ENCODE assay signal across 8 mouse cellular contexts in the genomic region with DNA sequence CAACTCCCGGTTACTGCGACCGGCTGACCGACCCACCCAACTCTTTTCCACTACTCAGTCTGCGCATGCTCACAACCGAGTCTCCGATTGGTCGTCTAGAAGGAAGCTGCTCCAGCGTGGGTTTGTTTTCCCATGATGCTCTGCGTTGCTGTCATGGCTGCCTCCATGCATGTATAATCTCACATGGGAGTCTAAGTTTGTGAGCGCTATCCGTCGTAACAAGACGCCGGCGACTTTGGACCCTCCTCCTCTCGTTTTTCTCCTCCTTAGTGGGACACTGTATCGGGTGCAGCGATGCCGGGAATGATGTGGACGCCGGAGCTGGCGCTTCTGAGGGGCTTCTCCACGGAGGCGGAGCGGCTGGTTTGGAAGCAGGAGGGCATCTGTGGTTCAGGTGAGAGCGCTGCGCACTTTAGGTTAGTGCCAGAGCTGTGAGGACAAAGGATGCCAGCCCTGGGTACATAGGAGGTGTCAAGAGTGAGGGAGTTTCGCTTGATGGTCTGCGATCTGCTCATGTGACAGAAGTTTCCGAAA. TPM values are rescaled to one million over a fixed set of nuclear protein-coding genes. Genes with fewer than 3 reads are reported as not detected.
DNase-seq lines count a peak whose midpoint lies in the region; ATAC-seq lines count a peak whose summit lies in the region.

TSS of gene Ttc27 (plus strand) at position 115 of the 534 bp plus-strand sequence.

- H3K27ac ChIP-seq in hindbrain, embryonic 16.5 days (ENCODE audit: low read depth, low read length) = peak within 1 kb of the TSS; percentile 23; the same call in 1 of the 2 replicates
- peak within 1 kb of the TSS; percentile 61 for H3K27ac ChIP-seq in macrophage

- WGBS in hindbrain, embryonic 16.5 days = 1% methylated on average over 31 of the region's 31 CpGs
- WGBS in macrophage (ENCODE audit: missing documents) = under 1% methylated on average over 31 of the region's 31 CpGs

- H3K9me3 ChIP-seq in hindbrain, embryonic 16.5 days (ENCODE audit: control insufficient read depth, low read length) = no peaks in the 10 kb centered on the region

- no peaks in the 10 kb centered on the region for H3K27me3 ChIP-seq in hindbrain, embryonic 16.5 days (replicated peaks; ENCODE audit: control insufficient read depth, insufficient read depth, low read length)

- H3K4me3 ChIP-seq in hindbrain, embryonic 16.5 days (ENCODE audit: low read length) = peak within 1 kb of the TSS; percentile 81
- H3K4me3 ChIP-seq in macrophage (ENCODE audit: inconsistent target) = peak within 1 kb of the TSS; percentile 99

- H3K36me3 ChIP-seq in hindbrain, embryonic 16.5 days (ENCODE audit: control insufficient read depth, insufficient read depth, low read length) = peaks cover 3% of the 10 kb centered on the region; the same call in 1 of the 2 replicates
- 0 out of 2 replicates have a peak, but pooled peaks cover 9% of the 10 kb centered on the region for H3K36me3 ChIP-seq in macrophage (ENCODE audit: inconsistent target)

- H3K79me2 ChIP-seq in macrophage (ENCODE audit: inconsistent target) = 0 out of 2 replicates have a peak, but pooled peaks cover 8% of the 10 kb centered on the region

- ATAC-seq in hindbrain, embryonic 16.5 days = peak; percentile 95

- H3K4me2 ChIP-seq in hindbrain, embryonic 16.5 days (ENCODE audit: low read length) = peak within 1 kb of the TSS; percentile 66

- peak; percentile 93 for DNase-seq in WW6 (ENCODE audit: low read depth, low spot score)
- DNase-seq in cerebellum, postnatal 4 days (ENCODE audit: low spot score in 2 of 2) = peak; percentile 91 to 95
- peak; percentile 98 for DNase-seq in gastrocnemius, adult 18-20 months (ENCODE audit: low spot score)
- peak; percentile 98 to 100 for DNase-seq in left cerebral cortex, adult 18-20 months (ENCODE audit: low spot score in 2 of 2)
- DNase-seq in right cerebral cortex, adult 18-20 months = peak; percentile 98
- DNase-seq in urinary bladder, postnatal 10 days (ENCODE audit: low spot score) = peak; percentile 90

- H3K4me1 ChIP-seq in hindbrain, embryonic 16.5 days (ENCODE audit: control insufficient read depth, insufficient read depth, low read depth, low read length) = peaks cover 8% of the 10 kb centered on the region

- H3K9ac ChIP-seq in hindbrain, embryonic 16.5 days (ENCODE audit: low read depth, low read length) = peak within 1 kb of the TSS; percentile 73

RNA-seq across cellular contexts. Expression of gene Ttc27, which starts in this region (rescaled TPM):
- total RNA-seq in gastrocnemius, adult 18-20 months (2021) = 10 to 100 TPM; 12.0 to 12.4 TPM
- polyA plus RNA-seq in hindbrain, embryonic 16.5 days (2015; fragmentation: Nextera tagmentation; extraction: Ambion mirVana) = 17.3 and 19.3 TPM in 2 replicates
- 10 to 100 TPM; 26.1 to 29.8 TPM for total RNA-seq in left cerebral cortex, adult 18-20 months (2021)
- total RNA-seq in macrophage (2018; cell fraction: chromatin; rRNA removed) = 10 to 100 TPM in 23 of 26 experiments, 1 to 10 TPM in 3; 6.0 to 44.6 (median 20.9) TPM
- total RNA-seq in macrophage (2018; cell fraction: cytosol; rRNA removed) = 10 to 100 TPM in 7 of 26 experiments, 1 to 10 TPM in 19; 5.8 to 12.4 (median 9.2) TPM
- 10 to 100 TPM in 18 of 26 experiments, 1 to 10 TPM in 8; 6.2 to 27.7 (median 13.4) TPM for total RNA-seq in macrophage (2018; cell fraction: nucleus; rRNA removed)
- 5.7 to 15.0 TPM (median 5.9 TPM) in 3 replicates for polyA plus RNA-seq in macrophage (2018)

Comparison
In these comparisons a context has a peak if more than half of its experiments do, and no peak if none do; other contexts are left out.
1. Peak in every context shown above with its lines: DNase-seq, ATAC-seq, H3K4me3 ChIP-seq and H3K27ac ChIP-seq.